ENCODE assay signal across 14 mouse cellular contexts in the genomic region with DNA sequence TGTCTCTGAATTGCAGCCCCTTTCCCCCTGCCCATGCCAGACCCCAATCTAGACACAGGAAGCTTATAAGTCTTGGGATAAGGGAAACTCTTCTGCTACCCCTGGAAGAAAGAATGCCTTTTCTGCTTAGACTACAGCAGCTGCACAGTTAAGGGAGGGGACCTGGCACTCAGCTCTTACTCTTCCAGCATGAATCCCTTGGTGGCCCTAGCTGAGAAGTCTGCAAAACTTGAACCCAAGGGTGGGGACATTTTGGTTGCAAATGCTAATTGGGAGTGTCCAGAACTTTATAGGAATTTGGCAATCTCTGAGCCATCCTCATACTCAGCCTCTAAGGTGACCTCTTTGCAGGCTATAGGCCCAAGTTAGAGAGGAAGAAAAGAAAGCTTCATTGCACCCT. TPM values are rescaled to one million over a fixed set of nuclear protein-coding genes. Genes with fewer than 3 reads are reported as not detected.
DNase-seq lines count a peak whose midpoint lies in the region; ATAC-seq and TF ChIP-seq lines count a peak whose summit lies in the region.
"Had no signal": no experiment of that assay in that cellular context is flagged by ENCODE, and none has a peak within 500 bp of the region (broad histone marks: within the 10 kb centered on the region; RNA-seq: fewer than 3 reads in every experiment).

No protein-coding gene starts in this region.

- ATAC-seq in heart, postnatal 0 days (ENCODE audit: insufficient read depth, low read depth), result no peak
- ATAC-seq in embryonic facial prominence, embryonic 13.5 days (ENCODE audit: insufficient number of reproducible peaks, insufficient read depth, low FRiP score, low TSS enrichment, low read depth), result no peak
- no peak for ATAC-seq in intestine, embryonic 16.5 days
- ATAC-seq: CD4-positive, CD25-positive, alpha-beta regulatory T cell, adult 4 months; midbrain, embryonic 13.5 days had no signal

- no peak overlapping the region for H3K4me3 ChIP-seq in heart, postnatal 0 days (ENCODE audit: low read depth, low read length)
- H3K4me3 ChIP-seq in embryonic facial prominence, embryonic 13.5 days, result no peak overlapping the region
- H3K4me3 ChIP-seq in intestine, embryonic 16.5 days (ENCODE audit: low read length), result no peak overlapping the region
- H3K4me3 ChIP-seq: kidney, embryonic 15.5 days; midbrain, embryonic 13.5 days had no signal

- H3K36me3 ChIP-seq in heart, postnatal 0 days (replicated peaks; ENCODE audit: control insufficient read depth, insufficient read depth, low read length), result no peaks in the 10 kb centered on the region
- H3K36me3 ChIP-seq in embryonic facial prominence, embryonic 13.5 days, result no peaks in the 10 kb centered on the region
- H3K36me3 ChIP-seq in intestine, embryonic 16.5 days (ENCODE audit: control insufficient read depth, insufficient read depth, low read length), result no peaks in the 10 kb centered on the region
- H3K36me3 ChIP-seq: kidney, embryonic 15.5 days; midbrain, embryonic 13.5 days had no signal

- TF ChIP-seq CTCF in heart, postnatal 0 days (IDR thresholded peaks at IDR 0.05; ENCODE audit: low read depth), result no peak

- no peak for TF ChIP-seq EP300 in heart, postnatal 0 days (IDR thresholded peaks at IDR 0.05; ENCODE audit: low read depth)

- DNase-seq in heart, postnatal 0 days (ENCODE audit: low spot score), result no peak
- DNase-seq in heart, postnatal 4 days, result no peak
- DNase-seq in NIH3T3 (ENCODE audit: low read depth), result peak; percentile 25
- no peak for DNase-seq in right cerebral cortex, postnatal 4 days
- no peak for DNase-seq in cerebellum, postnatal 36 days
- DNase-seq: adrenal gland, postnatal 36 days; thymus, adult 2 months had no signal

- H3K27me3 ChIP-seq in heart, postnatal 0 days (ENCODE audit: control insufficient read depth, insufficient read depth, low read length), result no peaks in the 10 kb centered on the region
- H3K27me3 ChIP-seq in embryonic facial prominence, embryonic 13.5 days, result no peaks in the 10 kb centered on the region
- H3K27me3 ChIP-seq in intestine, embryonic 16.5 days (replicated peaks; ENCODE audit: control insufficient read depth, insufficient read depth, low read length), result no peaks in the 10 kb centered on the region
- H3K27me3 ChIP-seq: kidney, embryonic 15.5 days; midbrain, embryonic 13.5 days had no signal

- H3K9me3 ChIP-seq in heart, postnatal 0 days (replicated peaks; ENCODE audit: control insufficient read depth, low read length), result no peaks in the 10 kb centered on the region
- no peaks in the 10 kb centered on the region for H3K9me3 ChIP-seq in embryonic facial prominence, embryonic 13.5 days
- no peaks in the 10 kb centered on the region for H3K9me3 ChIP-seq in intestine, embryonic 16.5 days (ENCODE audit: control insufficient read depth, low read length)
- H3K9me3 ChIP-seq: kidney, embryonic 15.5 days; midbrain, embryonic 13.5 days had no signal

- H3K27ac ChIP-seq in heart, postnatal 0 days (ENCODE audit: low read depth), result peak overlapping the region; percentile 51
- H3K27ac ChIP-seq in embryonic facial prominence, embryonic 13.5 days, result peak overlapping the region; percentile 73
- H3K27ac ChIP-seq in intestine, embryonic 16.5 days (ENCODE audit: low read length), result peak overlapping the region; percentile 40; the same call in 1 of the 2 replicates
- H3K27ac ChIP-seq: hindbrain, postnatal 0 days; kidney, embryonic 15.5 days; midbrain, embryonic 13.5 days had no signal

- no peak overlapping the region for H3K4me2 ChIP-seq in heart, postnatal 0 days (ENCODE audit: low read depth, low read length)
- no peak overlapping the region for H3K4me2 ChIP-seq in embryonic facial prominence, embryonic 13.5 days
- H3K4me2 ChIP-seq in intestine, embryonic 16.5 days (ENCODE audit: low read depth, low read length), result no peak overlapping the region
- H3K4me2 ChIP-seq: kidney, embryonic 15.5 days; liver, embryonic 11.5 days; midbrain, embryonic 13.5 days had no signal

- no peak overlapping the region for H3K9ac ChIP-seq in heart, postnatal 0 days (replicated peaks; ENCODE audit: low read depth, low read length)
- H3K9ac ChIP-seq in embryonic facial prominence, embryonic 13.5 days, result no peak overlapping the region
- H3K9ac ChIP-seq in intestine, embryonic 16.5 days (ENCODE audit: low read depth, low read length), result no peak overlapping the region
- H3K9ac ChIP-seq: kidney, embryonic 15.5 days; midbrain, embryonic 13.5 days had no signal

- H3K4me1 ChIP-seq in heart, postnatal 0 days (ENCODE audit: control insufficient read depth, insufficient read depth), result peaks cover 21% of the 10 kb centered on the region
- peaks cover 24% of the 10 kb centered on the region for H3K4me1 ChIP-seq in embryonic facial prominence, embryonic 13.5 days
- no peaks in the 10 kb centered on the region; the same call in 1 of the 2 replicates for H3K4me1 ChIP-seq in intestine, embryonic 16.5 days (ENCODE audit: control insufficient read depth, insufficient read depth, low read length)
- H3K4me1 ChIP-seq: midbrain, embryonic 13.5 days had no signal

RNA-seq across cellular contexts. Expression of gene Cd34, which starts 7.9 kb away (rescaled TPM):
- 173 and 187 TPM in 2 replicates for total RNA-seq in heart, postnatal 0 days (2014; rRNA removed; ENCODE audit: low replicate concordance)
- 116 and 128 TPM in 2 replicates for polyA plus RNA-seq in heart, postnatal 0 days (2015; fragmentation: Nextera tagmentation; extraction: Ambion mirVana)
- 100 to 1,000 TPM; 225 to 235 TPM for total RNA-seq in heart, postnatal 4 days (2021)
- 60.5 and 62.9 TPM in 2 replicates for polyA plus RNA-seq in embryonic facial prominence, embryonic 13.5 days (2015; fragmentation: Nextera tagmentation; extraction: Ambion mirVana)
- polyA plus RNA-seq in intestine, embryonic 16.5 days (2015; fragmentation: Nextera tagmentation; extraction: Ambion mirVana), result 56.2 and 59.3 TPM in 2 replicates
